12 mouse cellular contexts compared by ENCODE assay signal in the genomic region with DNA sequence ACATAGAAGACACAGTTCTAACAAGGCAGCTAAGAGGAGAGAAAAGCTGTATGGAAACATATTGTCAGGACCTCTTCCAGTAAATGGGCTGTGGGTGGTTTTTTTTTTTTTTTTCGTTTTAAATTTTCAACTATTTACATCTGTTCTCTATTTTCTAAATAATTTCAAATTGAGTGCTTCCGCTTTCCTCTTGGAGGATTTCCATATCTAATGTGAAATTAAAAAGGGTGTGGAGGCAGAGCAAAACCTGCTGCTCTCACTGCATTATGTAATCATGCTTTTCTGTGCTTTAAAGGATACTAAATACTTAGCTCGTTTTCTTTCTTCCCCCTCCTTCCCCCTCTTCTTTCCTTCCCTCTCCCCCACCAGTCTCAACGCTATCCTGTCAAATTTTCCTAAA. TPM values are rescaled to one million over a fixed set of nuclear protein-coding genes. Genes with fewer than 3 reads are reported as not detected.
"Had no signal": no experiment of that assay in that cellular context is flagged by ENCODE, and none has a peak within 500 bp of the region (broad histone marks: within the 10 kb centered on the region; RNA-seq: fewer than 3 reads in every experiment).

No protein-coding gene starts in this region.

- H3K27me3 ChIP-seq: lung, embryonic 15.5 days; megakaryocyte, embryonic 14.5 days; midbrain, embryonic 15.5 days; neural tube, embryonic 13.5 days had no signal

- H3K9ac ChIP-seq: liver, embryonic 14.5 days; lung, embryonic 15.5 days; midbrain, embryonic 15.5 days; neural tube, embryonic 13.5 days had no signal

- H3K36me3 ChIP-seq: limb, embryonic 10.5 days; lung, embryonic 15.5 days; midbrain, embryonic 15.5 days; neural tube, embryonic 13.5 days had no signal

- H3K4me2 ChIP-seq: lung, embryonic 15.5 days; midbrain, embryonic 11.5 days; midbrain, embryonic 15.5 days; neural tube, embryonic 13.5 days had no signal

- DNase-seq: retina, postnatal 1 day; thymus, adult 2 months; thymus, postnatal 25 days had no signal

- H3K27ac ChIP-seq: hindbrain, postnatal 0 days; limb, embryonic 10.5 days; liver, embryonic 14.5 days; lung, embryonic 15.5 days; midbrain, embryonic 15.5 days; neural tube, embryonic 13.5 days had no signal

- H3K9me3 ChIP-seq: limb, embryonic 10.5 days; lung, embryonic 15.5 days; megakaryocyte, embryonic 14.5 days; midbrain, embryonic 15.5 days; neural tube, embryonic 13.5 days had no signal

- H3K4me3 ChIP-seq: limb, embryonic 10.5 days; lung, embryonic 15.5 days; megakaryocyte, embryonic 14.5 days; midbrain, embryonic 15.5 days; neural tube, embryonic 13.5 days had no signal

- ATAC-seq: hindbrain, postnatal 0 days; midbrain, embryonic 15.5 days had no signal

- H3K4me1 ChIP-seq: limb, embryonic 10.5 days; midbrain, embryonic 15.5 days; neural tube, embryonic 13.5 days had no signal

RNA-seq across cellular contexts. Expression of a gene that starts 3.7 kb away (rescaled TPM):
- total RNA-seq: monocyte, adult 5-6 weeks had no signal

RNA-seq across cellular contexts. Expression of a gene that starts 35.5 kb away (rescaled TPM):
- total RNA-seq: monocyte, adult 5-6 weeks had no signal
